Mouse (Mus musculus): ENCODE measurements around the gene Cttnbp2nl.

DNA sequence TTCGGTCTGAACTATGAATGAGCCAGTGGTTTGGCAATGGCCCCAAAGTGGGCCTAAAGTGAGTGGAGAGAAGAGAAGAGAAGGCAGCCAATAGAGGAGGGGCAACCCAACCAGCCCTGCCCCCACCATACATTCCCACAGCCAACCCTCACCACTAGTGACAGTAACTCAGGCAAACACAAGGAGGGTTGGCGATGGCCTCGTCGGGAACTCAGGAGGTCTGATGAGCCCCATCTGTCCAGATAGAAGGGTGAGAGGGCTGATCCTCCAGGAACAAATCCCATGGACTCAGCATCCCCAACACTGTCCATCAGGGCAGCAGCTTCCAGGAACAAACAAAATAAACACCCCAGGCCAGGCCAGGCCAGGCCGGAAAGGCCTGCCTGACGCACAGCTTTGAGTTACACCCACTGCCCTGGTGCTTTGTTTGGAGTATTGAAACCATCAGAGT lies 96.8 kb downstream of the Cttnbp2nl start:
- TF ChIP-seq TAL1 (conservative IDR thresholded peaks at IDR 0.05; ENCODE audit: low read depth, low read length) (no peak), CTCF (IDR thresholded peaks at IDR 0.05; ENCODE audit: low read depth, low read length) (no peak), GATA1 (IDR thresholded peaks at IDR 0.05; ENCODE audit: borderline replicate concordance, low read length) (no peak)
